Mouse (Mus musculus) embryonic facial prominence, embryonic 13.5 days (tissue): ENCODE results near the gene Zfp661. TPM values are rescaled to one million over a fixed set of nuclear protein-coding genes. Genes with fewer than 3 reads are reported as not detected.

Experiments
- ATAC-seq: fragments of 200-750 bp; cut with Nextera tagmentation; 2 replicates; pipeline ENCODE4 v1.8.0; 2017; ENCODE audit warnings: low read depth; ENCODE audit not compliant: insufficient number of reproducible peaks, insufficient read depth, low FRiP score, low TSS enrichment
- H3K27ac ChIP-seq: fragments of 300-500 bp; sonication (generic); 2 replicates; pipeline ENCODE4 v1.5.1; 2015; ENCODE audit warnings: moderate library complexity, mild to moderate bottlenecking, inconsistent platforms
- H3K27me3 ChIP-seq: fragments of 300-500 bp; sonication (generic); 2 replicates; pipeline ENCODE4 v1.6.1; 2015; ENCODE audit warnings: mild to moderate bottlenecking, inconsistent platforms
- H3K36me3 ChIP-seq: fragments of 300-500 bp; sonication (generic); 2 replicates; pipeline ENCODE4 v1.6.1; 2015; ENCODE audit warnings: mild to moderate bottlenecking, inconsistent platforms
- H3K4me1 ChIP-seq: fragments of 300-500 bp; sonication (generic); 2 replicates; pipeline ENCODE4 v1.6.1; 2015; ENCODE audit warnings: inconsistent platforms
- H3K4me2 ChIP-seq: fragments of 300-500 bp; sonication (generic); 2 replicates; pipeline ENCODE4 v1.6.1; 2015; ENCODE audit warnings: moderate library complexity, mild to moderate bottlenecking, inconsistent platforms
- H3K4me3 ChIP-seq: fragments of 300-500 bp; sonication (generic); 2 replicates; pipeline ENCODE4 v1.5.1; 2015; ENCODE audit warnings: mild to moderate bottlenecking, inconsistent platforms
- H3K9ac ChIP-seq: fragments of 300-500 bp; sonication (generic); 2 replicates; pipeline ENCODE4 v1.6.1; 2015; ENCODE audit warnings: mild to moderate bottlenecking, inconsistent platforms
- H3K9me3 ChIP-seq: fragments of 300-500 bp; sonication (generic); 2 replicates; pipeline ENCODE4 v1.6.1; 2016; ENCODE audit warnings: inconsistent platforms
- WGBS: fragments of 180-500 bp; shearing (Covaris S2); methylation state at CpG from one replicate; pipeline ENCODE4 v1.1.7; 2015; ENCODE audit warnings: mixed read lengths; 5-methylcytosine and 5-hydroxymethylcytosine counted together
- polyA plus RNA-seq: library from polyadenylated mRNA; unstranded; fragments of >200 nt; fragmentation: Nextera tagmentation; extraction: Ambion mirVana; gene quantifications from 2 replicates; pipeline ENCODE4 v1.2.1, GENCODE M21; 2015

The Zfp661 gene
- polyA plus RNA-seq, 1 experiment from 2014 or later: 6.8 TPM

GRCm38 (mm10) chr2:127549711-127550110 is 37.2 kb downstream of the Zfp661 start:
- H3K4me1 ChIP-seq: no peaks in the 10 kb centered on the region
- no peak overlapping the region for H3K9ac ChIP-seq
- no peak overlapping the region for H3K4me2 ChIP-seq
- ATAC-seq: no peak
- H3K27me3 ChIP-seq: no peaks in the 10 kb centered on the region; the same call in 1 of the 2 replicates
- H3K4me3 ChIP-seq: no peak overlapping the region
- H3K27ac ChIP-seq: no peak overlapping the region
- no peaks in the 10 kb centered on the region for H3K36me3 ChIP-seq
- no peaks in the 10 kb centered on the region for H3K9me3 ChIP-seq

GRCm38 (mm10) chr2:127548342-127549074 is 38.4 kb downstream of the Zfp661 start:
- Histone ChIP-seq H3K4me1 (no peaks in the 10 kb centered on the region), H3K36me3 (no peaks in the 10 kb centered on the region), H3K27ac (no peak overlapping the region), H3K27me3 (peaks cover 8% of the 10 kb centered on the region), H3K4me3 (no peak overlapping the region), H3K4me2 (no peak overlapping the region), H3K9ac (no peak overlapping the region), H3K9me3 (no peaks in the 10 kb centered on the region)
- ATAC-seq: no peak
- WGBS: 73% methylated on average over 5 of the region's 5 CpGs

GRCm38 (mm10) chr2:127541697-127542096 is 45.2 kb downstream of the Zfp661 start:
- H3K4me2 ChIP-seq: 0 out of 2 replicates have a peak overlapping the region, but pooled peaks have one; percentile 48
- no peaks in the 10 kb centered on the region for H3K9me3 ChIP-seq
- peaks cover 64% of the 10 kb centered on the region for H3K27me3 ChIP-seq
- no peak overlapping the region for H3K4me3 ChIP-seq
- no peak overlapping the region for H3K9ac ChIP-seq
- H3K36me3 ChIP-seq: no peaks in the 10 kb centered on the region
- H3K4me1 ChIP-seq: no peaks in the 10 kb centered on the region
- H3K27ac ChIP-seq: no peak overlapping the region
- WGBS: 89% methylated on average over 2 of the region's 2 CpGs
- ATAC-seq: no peak

- Histone ChIP-seq H3K9me3 (no peaks in the 10 kb centered on the region), H3K27ac (no peak within 1 kb of the TSS), H3K9ac (0 out of 2 replicates have a peak within 1 kb of the TSS, but pooled peaks have one; percentile 27), H3K4me3 (peak within 1 kb of the TSS; percentile 26), H3K36me3 (no peaks in the 10 kb centered on the region), H3K4me2 (peak within 1 kb of the TSS; percentile 48), H3K4me1 (no peaks in the 10 kb centered on the region), H3K27me3 (peaks cover 64% of the 10 kb centered on the region)
- WGBS: 3% methylated on average over 29 of the region's 29 CpGs
- ATAC-seq: 0 out of 2 replicates have a peak, but pooled peaks have one; percentile 17
Measured at GRCm38 (mm10) chr2:127541185-127541584, 45.7 kb downstream of the Zfp661 start, which contains the start of gene Prom2. Gene Prom2, minus strand, starts transcription at chr2:127541467.

GRCm38 (mm10) chr2:127539494-127539893 is 47.4 kb downstream of the Zfp661 start:
- no peaks in the 10 kb centered on the region for H3K36me3 ChIP-seq
- no peak overlapping the region for H3K27ac ChIP-seq
- no peaks in the 10 kb centered on the region for H3K4me1 ChIP-seq
- no peak overlapping the region for H3K4me2 ChIP-seq
- 22% methylated on average over 4 of the region's 4 CpGs for WGBS
- peaks cover 64% of the 10 kb centered on the region for H3K27me3 ChIP-seq
- no peak for ATAC-seq
- no peaks in the 10 kb centered on the region for H3K9me3 ChIP-seq
- no peak overlapping the region for H3K4me3 ChIP-seq
- no peak overlapping the region for H3K9ac ChIP-seq

GRCm38 (mm10) chr2:127537548-127537947 is 49.3 kb downstream of the Zfp661 start:
- H3K36me3 ChIP-seq: no peaks in the 10 kb centered on the region
- no peak overlapping the region for H3K27ac ChIP-seq
- no peaks in the 10 kb centered on the region for H3K4me1 ChIP-seq
- no peaks in the 10 kb centered on the region for H3K9me3 ChIP-seq
- ATAC-seq: no peak
- 65% methylated on average over 3 of the region's 3 CpGs for WGBS
- H3K4me3 ChIP-seq: no peak overlapping the region
- peaks cover 47% of the 10 kb centered on the region for H3K27me3 ChIP-seq
- H3K4me2 ChIP-seq: no peak overlapping the region
- H3K9ac ChIP-seq: no peak overlapping the region

GRCm38 (mm10) chr2:127535363-127535762 is 51.5 kb downstream of the Zfp661 start:
- WGBS: 80% methylated on average over 9 of the region's 9 CpGs
- no peak for ATAC-seq
- no peak overlapping the region for H3K9ac ChIP-seq
- H3K4me1 ChIP-seq: no peaks in the 10 kb centered on the region
- no peak overlapping the region for H3K4me2 ChIP-seq
- no peak overlapping the region for H3K4me3 ChIP-seq
- H3K36me3 ChIP-seq: no peaks in the 10 kb centered on the region
- H3K27me3 ChIP-seq: peaks cover 25% of the 10 kb centered on the region
- no peak overlapping the region for H3K27ac ChIP-seq
- no peaks in the 10 kb centered on the region for H3K9me3 ChIP-seq

GRCm38 (mm10) chr2:127532379-127532778 is 54.5 kb downstream of the Zfp661 start:
- ATAC-seq: no peak
- Histone ChIP-seq H3K36me3 (no peaks in the 10 kb centered on the region), H3K27me3 (no peaks in the 10 kb centered on the region), H3K27ac (no peak overlapping the region), H3K4me1 (no peaks in the 10 kb centered on the region), H3K9me3 (no peaks in the 10 kb centered on the region), H3K4me2 (no peak overlapping the region), H3K4me3 (no peak overlapping the region), H3K9ac (no peak overlapping the region)
- 9% methylated on average over 9 of the region's 9 CpGs for WGBS

GRCm38 (mm10) chr2:127531592-127531991 is 55.3 kb downstream of the Zfp661 start:
- Histone ChIP-seq H3K4me1 (no peaks in the 10 kb centered on the region), H3K4me2 (no peak overlapping the region), H3K27me3 (no peaks in the 10 kb centered on the region), H3K9me3 (no peaks in the 10 kb centered on the region), H3K9ac (no peak overlapping the region), H3K4me3 (no peak overlapping the region), H3K36me3 (no peaks in the 10 kb centered on the region), H3K27ac (no peak overlapping the region)
- WGBS: 83% methylated on average over 2 of the region's 2 CpGs
- no peak for ATAC-seq

- ATAC-seq: no peak
- no peaks in the 10 kb centered on the region for H3K36me3 ChIP-seq
- no peaks in the 10 kb centered on the region for H3K9me3 ChIP-seq
- no peaks in the 10 kb centered on the region for H3K27me3 ChIP-seq
- no peak overlapping the region for H3K27ac ChIP-seq
- 74% methylated on average over 3 of the region's 3 CpGs for WGBS
- H3K9ac ChIP-seq: no peak overlapping the region
- no peak overlapping the region for H3K4me2 ChIP-seq
- no peak overlapping the region for H3K4me3 ChIP-seq
- H3K4me1 ChIP-seq: no peaks in the 10 kb centered on the region
Measured at GRCm38 (mm10) chr2:127530418-127530817, 56.5 kb downstream of the Zfp661 start.

GRCm38 (mm10) chr2:127525004-127525775 is 61.7 kb downstream of the Zfp661 start:
- no peak for ATAC-seq
- no peaks in the 10 kb centered on the region for H3K9me3 ChIP-seq
- no peak overlapping the region for H3K27ac ChIP-seq
- peaks cover 17% of the 10 kb centered on the region for H3K4me1 ChIP-seq
- no peaks in the 10 kb centered on the region for H3K36me3 ChIP-seq
- H3K4me2 ChIP-seq: no peak overlapping the region
- no peak overlapping the region for H3K9ac ChIP-seq
- peaks cover 4% of the 10 kb centered on the region; the same call in 1 of the 2 replicates for H3K27me3 ChIP-seq
- no peak overlapping the region for H3K4me3 ChIP-seq
- WGBS: 81% methylated on average over 3 of the region's 3 CpGs
